Comparison of ENCODE assay signal across 8 mouse cellular contexts in genomic region chr17:72917241-72918030, GRCm38 (mm10). TPM values are rescaled to one million over a fixed set of nuclear protein-coding genes. Genes with fewer than 3 reads are reported as not detected.
A peak's percentile ranks its signal among the peaks of the same experiment; 100 is the strongest.
DNase-seq lines count a peak whose midpoint lies in the region; ATAC-seq and TF ChIP-seq lines count a peak whose summit lies in the region.

No protein-coding gene starts in this region.

- H3K4me1 ChIP-seq in cerebellum, adult 2 months (ENCODE audit: control insufficient read depth, insufficient read depth, low read length): no peaks in the 10 kb centered on the region
- peaks cover 37% of the 10 kb centered on the region for H3K4me1 ChIP-seq in hindbrain, embryonic 12.5 days

- peak; percentile 61 for DNase-seq in R1 (ENCODE audit: low read depth, low spot score)
- DNase-seq in cerebellum, adult 2 months: peak; percentile 70 to 79
- peak; percentile 32 to 57 for DNase-seq in left cerebral cortex, adult 2 months (ENCODE audit: extremely low spot score in 1 of 2, low spot score in 2 of 2)
- peak; percentile 70 to 71 for DNase-seq in lung, postnatal 4 days
- DNase-seq in right cerebral cortex, adult 2 months (ENCODE audit: low spot score in 2 of 2): peak; percentile 44 to 73
- DNase-seq in urinary bladder, postnatal 4 days (ENCODE audit: low spot score in 2 of 2): peak; percentile 44 to 68

- TF ChIP-seq CTCF in cerebellum, adult 2 months (IDR thresholded peaks at IDR 0.05; ENCODE audit: borderline replicate concordance, insufficient read depth, low read depth, low read length): no peak; the same call in 1 of the 2 replicates
- peak; percentile 37 for TF ChIP-seq CTCF in left cerebral cortex, adult 2 months (IDR thresholded peaks at IDR 0.05)

- WGBS in cerebellum, adult 2 months: 2% methylated on average over 37 of the region's 37 CpGs
- under 1% methylated on average over 37 of the region's 37 CpGs for WGBS in hindbrain, embryonic 12.5 days

- H3K9ac ChIP-seq in hindbrain, embryonic 12.5 days: peak overlapping the region; percentile 88

- peak; percentile 27; the same call in 1 of the 2 replicates for TF ChIP-seq POLR2A in cerebellum, adult 2 months (IDR thresholded peaks at IDR 0.05; ENCODE audit: borderline replicate concordance, insufficient read depth, low read length)

- no peaks in the 10 kb centered on the region for H3K9me3 ChIP-seq in hindbrain, embryonic 12.5 days (replicated peaks)

- peak overlapping the region; percentile 84 for H3K4me2 ChIP-seq in hindbrain, embryonic 12.5 days (replicated peaks)

- peak overlapping the region; percentile 77 for H3K4me3 ChIP-seq in cerebellum, adult 2 months (replicated peaks; ENCODE audit: insufficient read depth, low read depth, low read length)
- peak overlapping the region; percentile 67 for H3K4me3 ChIP-seq in hindbrain, embryonic 12.5 days
- peak overlapping the region; percentile 81 for H3K4me3 ChIP-seq in left cerebral cortex, adult 2 months

- intact Hi-C loops in left cerebral cortex, adult 2 months (cut with DNase I): loop anchor here (1.0 to 5.0 kb wide), 4 partner anchors 75 to 189 kb away; partner anchors contain the start of gene Lclat1

- H3K27me3 ChIP-seq in cerebellum, adult 2 months (ENCODE audit: control insufficient read depth, insufficient read depth, low read length): no peaks in the 10 kb centered on the region
- 0 out of 2 replicates have a peak, but pooled peaks cover 6% of the 10 kb centered on the region for H3K27me3 ChIP-seq in hindbrain, embryonic 12.5 days

- H3K27ac ChIP-seq in cerebellum, adult 2 months (ENCODE audit: insufficient read depth, low read length): peak overlapping the region; percentile 51; the same call in 1 of the 2 replicates
- H3K27ac ChIP-seq in hindbrain, embryonic 12.5 days: peak overlapping the region; percentile 89
- H3K27ac ChIP-seq in left cerebral cortex, adult 2 months: peak overlapping the region; percentile 82

- ATAC-seq in frontal cortex, adult (ENCODE audit: low TSS enrichment): peak; percentile 42
- ATAC-seq in hindbrain, embryonic 12.5 days (ENCODE audit: low FRiP score): peak; percentile 73

- H3K36me3 ChIP-seq in hindbrain, embryonic 12.5 days: peaks cover 14% of the 10 kb centered on the region; the same call in 1 of the 2 replicates

RNA-seq across cellular contexts. Expression of gene Lbh, which starts 0.7 kb away (rescaled TPM):
- 42.9 and 50.2 TPM in 2 replicates for polyA plus RNA-seq in cerebellum, adult 2 months (2012; rRNA removed)
- polyA plus RNA-seq in hindbrain, embryonic 12.5 days (2016; fragmentation: Nextera tagmentation; extraction: Ambion mirVana): 4.3 and 4.4 TPM in 2 replicates
- 10 to 100 TPM; 37.5 to 37.8 TPM for total RNA-seq in left cerebral cortex, adult 2 months (2021)

Comparison
In these comparisons a context has a peak if more than half of its experiments do, and no peak if none do; other contexts are left out.
1. Peak in every context shown above with its lines: DNase-seq, ATAC-seq, H3K4me3 ChIP-seq and H3K27ac ChIP-seq.